Mouse (Mus musculus) mature B cell (primary cell): ENCODE measurements around the gene Olfr239.
"Not testable (repeated sequence)": the region's sequence is repeated elsewhere in the genome, so short reads cannot be mapped to it uniquely, and the experiment has no call there.

Experiments used
- in situ Hi-C: fragments of 300-500 bp; cut with MboI; formaldehyde crosslinking; loops from 2 replicates; pipeline ENCODE4 v1.14.3; 2019

Gene Olfr239

DNA sequence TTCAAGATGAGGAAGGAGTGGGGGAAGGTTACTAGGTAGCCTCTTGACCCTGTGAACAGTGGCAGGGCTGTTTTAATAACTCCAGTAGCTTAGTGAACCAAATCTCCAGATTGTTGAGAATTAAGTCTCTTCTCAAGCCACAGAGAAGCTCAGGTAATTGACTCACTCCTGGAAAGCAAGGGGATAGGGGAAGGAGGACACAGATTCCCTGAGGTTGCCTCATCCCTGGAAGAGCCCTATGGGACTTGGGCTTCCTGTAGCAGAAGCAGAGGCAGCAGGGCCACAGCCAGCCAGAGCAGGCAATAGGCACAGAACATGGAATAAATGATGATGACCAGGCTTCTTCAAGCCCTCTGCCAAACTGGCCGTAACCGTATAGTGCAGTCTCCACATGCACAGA is at the start of gene Olfr239:
Gene Olfr239 (plus strand): TSS at position 301 of the 400 bp plus-strand sequence.
- in situ Hi-C loops: not testable (repeated sequence)

DNA sequence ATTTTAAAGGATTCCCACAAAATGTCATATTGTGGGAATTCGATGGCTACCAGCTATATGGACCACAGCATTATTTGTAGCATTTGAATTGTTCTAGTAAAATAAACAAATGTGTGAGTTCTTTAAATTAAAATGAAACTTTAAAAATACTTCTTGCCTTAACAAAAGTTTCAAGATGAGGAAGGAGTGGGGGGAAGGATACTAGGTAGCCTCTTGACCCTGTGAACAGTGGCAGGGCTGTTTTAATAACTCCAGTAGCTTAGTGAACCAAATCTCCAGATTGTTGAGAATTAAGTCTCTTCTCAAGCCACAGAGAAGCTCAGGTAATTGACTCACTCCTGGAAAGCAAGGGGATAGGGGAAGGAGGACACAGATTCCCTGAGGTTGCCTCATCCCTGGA is 23.0 kb upstream of the Olfr239 start, which contains the start of gene Olfr55:
Gene Olfr55 (plus strand): TSS at position 301 of the 400 bp plus-strand sequence.
- in situ Hi-C loops: not testable (repeated sequence)

DNA sequence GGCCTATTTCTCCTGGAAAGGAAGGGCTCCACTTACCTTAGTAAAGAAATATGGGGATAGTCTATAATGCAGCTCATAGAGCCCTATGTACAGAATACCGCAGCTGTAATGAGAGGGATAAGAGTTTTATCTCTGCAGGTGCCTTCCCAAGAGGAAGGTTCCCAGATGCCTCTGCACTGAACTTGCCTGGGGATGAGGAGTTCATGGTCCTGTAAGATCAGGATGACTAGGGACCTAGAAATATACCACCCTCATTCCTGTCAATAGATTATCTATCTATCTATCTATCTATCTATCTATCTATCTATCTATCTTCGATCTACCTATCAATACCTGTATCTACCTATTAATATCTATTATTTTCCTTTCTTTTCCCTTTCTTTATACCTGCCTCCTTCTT is 30.5 kb downstream of the Olfr239 start, which contains the start of gene Olfr1564:
Gene Olfr1564 (minus strand): TSS at position 101 of the 400 bp plus-strand sequence.
- in situ Hi-C loops: no loop called here

DNA sequence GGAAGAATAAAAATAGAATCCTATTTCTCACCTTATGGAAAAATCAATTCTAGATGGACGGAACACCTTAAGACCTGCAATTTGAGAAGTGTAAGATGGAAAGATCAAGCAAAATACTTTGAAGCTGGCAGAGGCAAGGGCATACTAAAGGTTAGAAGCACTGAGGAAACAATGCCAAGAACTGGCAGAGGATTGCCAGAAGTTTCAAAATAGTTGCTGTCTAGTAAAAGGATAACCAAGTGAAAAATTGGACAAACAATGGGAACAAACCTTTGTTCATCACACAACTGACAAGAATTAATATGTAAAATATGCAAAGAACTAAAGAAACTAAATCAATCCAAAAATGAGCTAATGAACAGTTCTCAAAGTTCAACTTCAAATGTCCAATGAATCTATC is 45.5 kb downstream of the Olfr239 start:
- in situ Hi-C loops: not testable (repeated sequence)
